Mouse (Mus musculus): ENCODE data around the gene 9330182L06Rik. TPM values are rescaled to one million over a fixed set of nuclear protein-coding genes. Genes with fewer than 3 reads are reported as not detected.

9330182L06Rik gene
- polyA plus RNA-seq, 1 experiment = 0.16 TPM

DNA sequence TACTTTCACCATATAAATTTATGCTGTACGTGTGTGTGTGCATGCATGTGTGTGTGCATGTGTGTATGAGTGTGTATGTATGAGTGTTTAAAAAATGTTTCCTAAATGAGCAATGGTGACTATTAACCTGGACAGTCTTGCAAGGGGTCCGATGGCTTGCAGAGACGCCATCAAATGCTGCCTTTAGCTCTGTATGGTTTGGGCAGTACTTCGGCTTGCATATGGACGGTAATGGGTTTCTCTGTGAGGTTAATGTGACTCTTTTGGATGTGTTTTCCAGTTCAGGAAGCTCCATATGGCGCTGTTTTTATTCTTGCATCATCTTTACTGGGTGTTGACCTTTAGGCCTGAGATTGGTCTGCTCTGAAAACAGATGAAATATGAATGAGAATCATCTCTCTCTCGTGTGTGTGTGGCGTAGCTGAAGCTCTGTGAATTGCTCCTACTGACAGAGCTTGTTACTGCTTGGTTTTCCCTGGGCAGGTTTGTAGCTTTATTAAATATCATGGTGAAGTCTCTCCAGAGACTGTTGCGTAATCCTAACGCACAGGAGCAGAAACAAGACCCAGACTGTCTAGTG lies 79.2 kb downstream of the 9330182L06Rik start:
- TF ChIP-seq POLR2A (IDR thresholded peaks at IDR 0.05; ENCODE audit: low read depth, low read length) (no peak), CTCF (conservative IDR thresholded peaks at IDR 0.05; ENCODE audit: insufficient read depth, insufficient read length, low read depth, low read length) (no peak)
- DNase-seq = no peak
- H3K36me3 ChIP-seq (ENCODE audit: control insufficient read depth, insufficient read depth, low read length) = no peaks in the 10 kb centered on the region
- WGBS = 84% methylated on average over 10 of the region's 10 CpGs
- H3K4me3 ChIP-seq (ENCODE audit: insufficient read depth, low read depth, low read length) = no peak overlapping the region
- no peak overlapping the region for H3K27ac ChIP-seq (ENCODE audit: insufficient read depth, low read depth, low read length)
- no peaks in the 10 kb centered on the region for H3K27me3 ChIP-seq (replicated peaks; ENCODE audit: control insufficient read depth, insufficient read depth, low read length)
- no peaks in the 10 kb centered on the region for H3K4me1 ChIP-seq (ENCODE audit: control insufficient read depth, insufficient read depth, low read length)

DNA sequence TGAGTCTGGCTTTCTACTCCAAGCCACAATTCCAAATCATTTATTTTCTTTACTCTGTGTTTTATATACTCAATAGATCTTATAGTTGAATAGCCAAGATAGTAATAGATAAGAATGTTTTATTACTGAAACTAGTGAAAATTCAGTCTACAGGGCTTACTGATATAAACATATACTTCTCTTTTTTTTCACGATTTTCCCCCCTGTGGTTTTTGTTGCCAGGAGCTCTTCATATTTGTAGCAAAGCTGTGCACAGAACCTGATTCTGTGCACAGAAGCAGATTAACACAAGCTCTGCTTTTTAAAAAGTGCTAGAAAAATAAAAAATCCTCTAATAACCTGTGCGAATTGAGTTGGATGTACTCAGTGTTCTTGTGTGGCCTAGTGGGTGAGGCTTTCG lies 79.7 kb downstream of the 9330182L06Rik start:
- 82% methylated on average over 3 of the region's 3 CpGs for WGBS
- H3K4me1 ChIP-seq (ENCODE audit: control insufficient read depth, insufficient read depth, low read length) = no peaks in the 10 kb centered on the region
- no peak overlapping the region for H3K4me3 ChIP-seq (ENCODE audit: insufficient read depth, low read depth, low read length)
- no peak overlapping the region for H3K27ac ChIP-seq (ENCODE audit: insufficient read depth, low read depth, low read length)
- H3K27me3 ChIP-seq (replicated peaks; ENCODE audit: control insufficient read depth, insufficient read depth, low read length) = no peaks in the 10 kb centered on the region
- TF ChIP-seq POLR2A (IDR thresholded peaks at IDR 0.05; ENCODE audit: low read depth, low read length) = no peak
- TF ChIP-seq CTCF (conservative IDR thresholded peaks at IDR 0.05; ENCODE audit: insufficient read depth, insufficient read length, low read depth, low read length) = no peak
- H3K36me3 ChIP-seq (ENCODE audit: control insufficient read depth, insufficient read depth, low read length) = no peaks in the 10 kb centered on the region
- no peak for DNase-seq

GRCm38 (mm10) chr5:9346510-9346909 lies 80.6 kb downstream of the 9330182L06Rik start:
- no peaks in the 10 kb centered on the region for H3K27me3 ChIP-seq (replicated peaks; ENCODE audit: control insufficient read depth, insufficient read depth, low read length)
- no peaks in the 10 kb centered on the region for H3K36me3 ChIP-seq (ENCODE audit: control insufficient read depth, insufficient read depth, low read length)
- no peak overlapping the region for H3K27ac ChIP-seq (ENCODE audit: insufficient read depth, low read depth, low read length)
- H3K4me1 ChIP-seq (ENCODE audit: control insufficient read depth, insufficient read depth, low read length) = no peaks in the 10 kb centered on the region
- DNase-seq = no peak
- TF ChIP-seq CTCF (conservative IDR thresholded peaks at IDR 0.05; ENCODE audit: insufficient read depth, insufficient read length, low read depth, low read length) = no peak
- TF ChIP-seq POLR2A (IDR thresholded peaks at IDR 0.05; ENCODE audit: low read depth, low read length) = no peak
- no peak overlapping the region for H3K4me3 ChIP-seq (ENCODE audit: insufficient read depth, low read depth, low read length)
- WGBS = 73% methylated on average over 4 of the region's 4 CpGs

- H3K4me3 ChIP-seq (ENCODE audit: insufficient read depth, low read depth, low read length) = no peak overlapping the region
- H3K27me3 ChIP-seq (replicated peaks; ENCODE audit: control insufficient read depth, insufficient read depth, low read length) = no peaks in the 10 kb centered on the region; the same call in 1 of the 2 replicates
- DNase-seq = no peak
- H3K36me3 ChIP-seq (ENCODE audit: control insufficient read depth, insufficient read depth, low read length) = no peaks in the 10 kb centered on the region
- 90% methylated on average over 5 of the region's 5 CpGs for WGBS
- TF ChIP-seq POLR2A (IDR thresholded peaks at IDR 0.05; ENCODE audit: low read depth, low read length) (no peak), CTCF (conservative IDR thresholded peaks at IDR 0.05; ENCODE audit: insufficient read depth, insufficient read length, low read depth, low read length) (no peak)
- no peaks in the 10 kb centered on the region for H3K4me1 ChIP-seq (ENCODE audit: control insufficient read depth, insufficient read depth, low read length)
- no peak overlapping the region for H3K27ac ChIP-seq (ENCODE audit: insufficient read depth, low read depth, low read length)
These were observed 86.2 kb downstream of the 9330182L06Rik start for GRCm38 (mm10) chr5:9352163-9352562.

- no peaks in the 10 kb centered on the region for H3K36me3 ChIP-seq (ENCODE audit: control insufficient read depth, insufficient read depth, low read length)
- no peak overlapping the region for H3K27ac ChIP-seq (ENCODE audit: insufficient read depth, low read depth, low read length)
- WGBS = 46% methylated on average over 1 of the region's 1 CpGs
- TF ChIP-seq CTCF (conservative IDR thresholded peaks at IDR 0.05; ENCODE audit: insufficient read depth, insufficient read length, low read depth, low read length) (no peak), POLR2A (IDR thresholded peaks at IDR 0.05; ENCODE audit: low read depth, low read length) (no peak)
- no peaks in the 10 kb centered on the region for H3K4me1 ChIP-seq (ENCODE audit: control insufficient read depth, insufficient read depth, low read length)
- no peak for DNase-seq
- H3K4me3 ChIP-seq (ENCODE audit: insufficient read depth, low read depth, low read length) = no peak overlapping the region
- H3K27me3 ChIP-seq (replicated peaks; ENCODE audit: control insufficient read depth, insufficient read depth, low read length) = no peaks in the 10 kb centered on the region; the same call in 1 of the 2 replicates
These were observed 86.7 kb downstream of the 9330182L06Rik start for GRCm38 (mm10) chr5:9352646-9353045.

- Histone ChIP-seq H3K4me1 (ENCODE audit: control insufficient read depth, insufficient read depth, low read length) (no peaks in the 10 kb centered on the region), H3K27ac (ENCODE audit: insufficient read depth, low read depth, low read length) (no peak overlapping the region), H3K27me3 (replicated peaks; ENCODE audit: control insufficient read depth, insufficient read depth, low read length) (no peaks in the 10 kb centered on the region; the same call in 1 of the 2 replicates), H3K36me3 (ENCODE audit: control insufficient read depth, insufficient read depth, low read length) (no peaks in the 10 kb centered on the region), H3K4me3 (ENCODE audit: insufficient read depth, low read depth, low read length) (no peak overlapping the region)
- no peak for TF ChIP-seq POLR2A (IDR thresholded peaks at IDR 0.05; ENCODE audit: low read depth, low read length)
- no peak for TF ChIP-seq CTCF (conservative IDR thresholded peaks at IDR 0.05; ENCODE audit: insufficient read depth, insufficient read length, low read depth, low read length)
- DNase-seq = no peak
- WGBS = 83% methylated on average over 1 of the region's 1 CpGs
These were observed 88.3 kb downstream of the 9330182L06Rik start for GRCm38 (mm10) chr5:9354257-9354656.

DNA sequence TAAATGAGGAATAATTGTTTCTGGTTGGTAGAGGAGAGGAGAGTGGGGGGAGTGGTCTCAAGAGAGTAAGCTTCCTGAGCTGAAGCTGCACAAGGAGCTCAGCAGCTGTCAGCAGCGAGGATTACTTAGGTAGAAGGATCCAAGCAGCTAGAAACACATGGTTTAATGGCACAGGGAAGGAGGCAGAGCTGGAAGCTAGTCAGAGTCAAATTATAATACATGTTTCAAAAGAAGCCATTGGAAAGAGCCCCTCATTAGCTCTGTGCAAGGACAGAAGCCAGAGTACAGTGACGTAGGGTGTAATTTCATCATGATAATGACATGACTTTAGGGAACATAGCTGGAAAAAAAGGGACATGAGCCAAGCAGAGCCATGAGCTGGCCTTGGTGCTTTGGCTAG lies 92.2 kb downstream of the 9330182L06Rik start:
- Histone ChIP-seq H3K27me3 (replicated peaks; ENCODE audit: control insufficient read depth, insufficient read depth, low read length) (no peaks in the 10 kb centered on the region; the same call in 1 of the 2 replicates), H3K27ac (ENCODE audit: insufficient read depth, low read depth, low read length) (no peak overlapping the region), H3K4me1 (ENCODE audit: control insufficient read depth, insufficient read depth, low read length) (no peaks in the 10 kb centered on the region), H3K4me3 (ENCODE audit: insufficient read depth, low read depth, low read length) (no peak overlapping the region), H3K36me3 (ENCODE audit: control insufficient read depth, insufficient read depth, low read length) (no peaks in the 10 kb centered on the region)
- 36% methylated on average over 2 of the region's 2 CpGs for WGBS
- no peak for DNase-seq
- TF ChIP-seq POLR2A (IDR thresholded peaks at IDR 0.05; ENCODE audit: low read depth, low read length) = no peak
- no peak for TF ChIP-seq CTCF (conservative IDR thresholded peaks at IDR 0.05; ENCODE audit: insufficient read depth, insufficient read length, low read depth, low read length)

Measured in kidney, adult 2 months (tissue).